Mouse (Mus musculus) spleen, embryonic (tissue): ENCODE results near the gene Fcrlb.

Experiments used
- CTCF ChIA-PET: fragments of 350-600 bp; sonication (Branson Sonifier 250); formaldehyde crosslinking; loops from one replicate; lab custom pipeline; 2022; lab: Charles Lee

Fcrlb gene

DNA sequence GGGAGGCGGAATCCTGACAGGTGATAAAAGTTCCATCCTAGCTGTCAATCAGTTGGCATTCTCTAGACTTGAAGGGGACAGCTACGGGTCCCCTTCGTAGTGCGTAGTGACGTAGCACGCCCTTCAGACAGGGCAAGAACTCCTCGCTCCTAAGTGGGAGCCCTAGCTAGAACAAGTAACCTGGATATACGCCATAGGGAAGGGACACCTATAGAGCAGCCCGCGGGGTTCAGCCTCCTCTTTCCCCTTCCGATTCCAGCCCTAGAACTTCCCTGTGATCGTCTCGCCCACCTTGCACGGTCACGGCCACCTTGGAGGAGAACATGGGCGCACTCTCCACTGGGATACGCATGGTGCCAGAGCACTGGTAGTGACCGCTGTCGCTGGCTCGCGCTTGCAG lies 4.4 kb downstream of the Fcrlb start:
- CTCF ChIA-PET: interaction anchor here (0.7 to 0.8 kb wide), 2 partner anchors 35 to 89 kb away, joined by 3 to 6 read pairs; no protein-coding TSS in a partner anchor

DNA sequence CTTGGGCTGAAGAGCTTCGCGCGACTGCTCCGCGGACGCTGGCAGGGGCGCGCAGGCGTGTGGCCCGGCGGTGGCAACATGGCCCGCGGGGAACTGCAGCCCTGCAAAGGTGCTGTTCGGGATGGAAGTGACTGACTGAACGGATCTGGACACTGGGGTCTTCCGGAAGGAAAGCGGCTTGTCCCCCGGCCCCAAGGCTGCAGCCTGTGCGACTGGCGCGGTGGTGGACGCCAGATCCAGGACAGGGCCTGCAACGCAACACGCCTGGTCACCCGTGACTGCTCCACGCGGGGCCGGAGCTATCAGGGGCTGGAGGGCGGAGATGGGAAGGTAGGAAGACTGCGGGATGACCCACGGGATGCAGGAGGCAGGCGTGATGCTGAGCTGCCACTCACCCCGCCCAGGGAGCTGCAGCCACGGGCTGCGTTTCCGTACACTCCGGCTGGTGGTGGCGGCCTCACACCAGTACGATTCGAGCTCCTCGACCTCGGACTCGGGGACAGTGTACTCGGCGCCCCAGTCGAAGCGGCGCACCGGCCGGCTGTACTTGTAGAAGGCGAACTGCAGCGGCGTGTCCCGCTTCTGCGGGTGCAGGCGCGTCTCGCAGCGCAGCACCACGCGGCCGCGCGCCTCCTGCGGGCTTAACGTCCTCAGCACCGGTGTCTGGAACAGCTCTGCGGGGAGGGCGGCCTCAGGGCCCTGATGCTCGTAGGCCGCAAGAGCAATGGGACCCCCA lies 5.1 kb downstream of the Fcrlb start:
- CTCF ChIA-PET: interaction anchor here (0.6 to 0.8 kb wide), 5 partner anchors 10 to 86 kb away, joined by 3 to 19 read pairs (median 6); no protein-coding TSS in a partner anchor

DNA sequence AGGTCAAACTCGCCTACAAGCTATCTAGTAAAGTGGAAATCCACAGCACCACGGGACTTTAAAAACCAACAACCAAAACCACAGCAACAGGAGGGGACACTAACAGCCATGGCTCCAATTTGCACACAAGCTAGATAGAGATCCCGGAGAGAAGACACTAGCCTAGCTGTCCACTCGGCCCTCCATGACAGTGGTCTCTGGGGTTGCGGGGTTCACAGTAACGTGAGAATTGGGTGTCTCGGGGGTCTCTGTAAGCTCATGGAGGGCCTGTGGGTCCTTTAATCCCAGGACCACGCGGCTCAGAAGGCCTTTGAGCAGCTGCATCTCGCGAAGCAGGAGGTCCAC lies 5.7 kb downstream of the Fcrlb start:
- CTCF ChIA-PET: interaction anchor here (0.6 to 0.7 kb wide), 4 partner anchors 11 to 87 kb away, joined by 3 to 19 read pairs (median 8); no protein-coding TSS in a partner anchor

DNA sequence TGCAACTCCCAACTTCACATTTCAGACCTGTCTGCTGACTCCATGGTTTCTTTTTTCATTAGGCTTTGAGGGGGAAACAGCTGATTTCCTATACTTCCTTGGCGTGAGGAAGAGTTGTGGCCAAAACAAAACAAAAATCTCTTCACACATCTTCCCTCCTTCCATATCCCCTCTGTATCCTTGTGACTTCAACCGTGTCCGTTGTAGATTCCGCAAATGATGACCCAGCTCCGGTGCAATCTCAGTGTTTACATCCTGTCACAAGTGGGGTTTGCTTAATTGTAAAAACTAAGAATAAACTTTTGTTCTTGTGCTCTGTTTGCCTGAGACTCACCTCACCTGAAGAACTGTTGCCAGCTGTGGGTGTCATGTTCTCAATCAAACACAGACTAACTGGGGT lies 9.3 kb downstream of the Fcrlb start:
- CTCF ChIA-PET: interaction anchor here (0.9 kb wide), 1 partner anchor 92 kb away, joined by 4 read pairs; no protein-coding TSS in a partner anchor

DNA sequence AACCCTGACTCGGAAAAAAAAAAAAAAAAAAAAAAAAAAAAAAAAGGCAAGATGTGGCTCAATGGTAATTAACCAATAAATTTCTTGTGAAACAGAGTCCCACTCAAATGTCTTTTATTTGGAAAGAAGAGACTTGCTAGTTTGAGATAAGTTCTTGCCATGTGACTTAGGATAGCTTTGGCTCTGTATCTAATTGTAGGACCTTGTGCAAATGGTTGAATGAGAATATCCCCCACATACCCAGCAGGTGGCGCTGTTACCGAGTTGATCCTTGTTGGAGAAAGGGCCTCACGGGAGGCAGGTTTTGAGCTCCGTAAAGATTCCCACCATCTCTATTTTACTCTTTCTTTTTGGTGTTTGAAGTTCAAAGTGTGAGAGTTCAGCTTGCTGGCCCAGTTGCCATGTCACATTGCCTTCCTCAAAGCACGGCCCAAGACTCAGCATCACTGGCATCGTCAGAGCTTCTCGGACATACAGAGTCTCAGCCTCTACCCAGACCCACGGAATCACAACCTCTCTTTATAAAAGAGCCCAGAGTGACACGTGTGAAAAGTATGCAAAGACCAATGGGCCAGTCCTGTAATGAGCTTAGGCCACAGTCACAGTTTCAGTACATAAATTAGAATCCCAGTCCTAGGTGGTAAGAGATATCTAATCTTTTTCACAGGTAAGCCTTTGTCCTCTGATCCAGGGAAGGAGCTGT lies 11.1 kb downstream of the Fcrlb start:
- CTCF ChIA-PET: interaction anchor here (0.6 to 2.0 kb wide), 4 partner anchors 90 to 102 kb away, joined by 10 to 36 read pairs (median 12); no protein-coding TSS in a partner anchor

DNA sequence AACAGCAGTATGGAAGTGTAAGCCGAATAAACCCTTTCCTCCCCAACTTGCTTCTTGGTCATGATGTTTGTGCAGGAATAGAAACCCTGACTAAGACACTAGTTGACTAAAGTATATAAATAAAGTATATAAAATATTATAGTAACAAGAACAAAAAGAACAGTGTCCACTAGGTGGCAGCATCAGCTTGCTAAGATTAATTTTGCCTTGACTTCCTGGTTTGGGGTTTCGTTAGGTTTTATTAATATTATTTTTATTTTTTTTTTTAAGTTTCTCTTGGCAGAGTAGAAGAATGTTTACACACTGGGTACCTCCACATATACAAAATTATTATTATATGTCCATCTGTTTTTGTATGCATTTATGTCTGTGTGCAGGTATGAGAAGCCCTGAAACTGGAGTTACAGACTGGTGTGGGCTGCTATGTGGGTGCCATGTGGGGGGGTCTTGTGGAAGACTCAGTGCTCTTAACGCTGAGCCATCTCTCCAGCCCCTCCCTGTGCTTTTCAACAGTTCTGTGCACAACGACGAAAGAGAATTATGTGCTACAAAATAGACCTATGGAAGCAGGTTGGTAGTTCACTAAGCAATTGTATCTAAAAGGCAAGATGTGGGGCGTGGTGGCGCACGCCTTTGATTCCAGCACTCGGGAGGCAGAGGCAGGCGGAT lies 11.8 kb downstream of the Fcrlb start:
- CTCF ChIA-PET: interaction anchor here (0.6 to 2.0 kb wide), 5 partner anchors 25 to 634 kb away, joined by 3 to 13 read pairs (median 3); no protein-coding TSS in a partner anchor

DNA sequence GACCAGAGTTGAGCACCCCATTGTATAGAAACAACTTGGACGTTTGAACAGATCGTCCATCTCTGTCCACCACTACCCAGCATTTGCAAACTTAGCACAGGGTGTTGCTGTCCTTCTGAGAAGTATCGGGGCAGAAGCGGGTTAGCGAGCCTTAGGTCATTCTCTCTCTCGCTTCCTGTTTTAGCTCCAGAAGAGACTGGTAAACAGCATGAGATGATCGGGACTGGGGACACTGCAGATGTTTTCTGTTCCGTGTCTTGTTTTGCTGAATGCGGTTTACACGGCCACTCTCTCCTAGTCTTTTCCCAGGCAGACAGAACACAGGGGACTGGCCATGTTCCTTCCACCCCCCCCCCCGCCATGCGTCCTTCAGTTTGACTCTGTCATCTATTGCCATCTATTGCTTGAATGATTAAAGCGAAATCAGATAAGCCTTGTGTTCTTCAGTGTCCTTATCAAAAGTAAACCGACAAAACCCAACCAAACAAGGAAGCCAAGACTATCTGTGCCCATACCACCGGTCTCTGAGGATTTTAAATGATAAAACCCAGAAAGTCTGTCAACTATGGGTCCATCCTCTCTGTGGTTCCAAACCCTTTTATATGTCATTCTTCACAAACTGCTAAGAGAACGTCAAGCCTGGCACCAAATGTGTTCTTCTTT lies 14.2 kb downstream of the Fcrlb start:
- CTCF ChIA-PET: interaction anchor here (0.8 kb wide), 1 partner anchor 96 kb away, joined by 3 read pairs; no protein-coding TSS in a partner anchor

DNA sequence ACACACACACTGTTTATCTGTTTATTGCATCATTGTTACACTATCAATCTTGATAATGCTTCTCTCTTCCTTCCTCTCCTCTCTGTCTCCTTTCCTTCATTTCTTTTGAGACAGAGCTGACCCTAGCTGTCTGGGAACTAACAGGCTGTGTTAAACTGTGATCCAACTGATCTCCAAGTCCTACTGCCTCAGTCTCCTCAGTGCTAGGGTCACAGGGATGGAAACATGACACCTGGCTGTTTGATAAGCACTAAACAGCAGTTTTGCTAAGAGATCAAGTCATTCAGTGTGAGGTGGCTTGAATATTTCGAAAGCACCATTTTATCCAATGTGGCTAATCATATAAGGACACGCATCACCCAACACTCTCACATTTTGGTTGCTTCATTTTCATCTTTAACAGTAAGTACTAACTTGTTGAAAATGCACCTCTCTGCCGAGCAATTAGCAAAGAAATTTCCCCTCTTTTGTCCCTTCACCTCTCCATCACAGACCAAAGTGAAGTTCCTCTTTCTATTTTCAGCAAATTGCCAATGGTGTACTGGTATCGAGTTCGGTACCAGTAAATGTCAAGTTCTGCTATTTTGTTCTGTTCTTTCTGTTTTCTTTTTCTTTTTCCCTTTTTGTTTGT lies 16.0 kb downstream of the Fcrlb start:
- CTCF ChIA-PET: interaction anchor here (2.6 kb wide), 1 partner anchor 100 kb away, joined by 6 read pairs; no protein-coding TSS in a partner anchor

DNA sequence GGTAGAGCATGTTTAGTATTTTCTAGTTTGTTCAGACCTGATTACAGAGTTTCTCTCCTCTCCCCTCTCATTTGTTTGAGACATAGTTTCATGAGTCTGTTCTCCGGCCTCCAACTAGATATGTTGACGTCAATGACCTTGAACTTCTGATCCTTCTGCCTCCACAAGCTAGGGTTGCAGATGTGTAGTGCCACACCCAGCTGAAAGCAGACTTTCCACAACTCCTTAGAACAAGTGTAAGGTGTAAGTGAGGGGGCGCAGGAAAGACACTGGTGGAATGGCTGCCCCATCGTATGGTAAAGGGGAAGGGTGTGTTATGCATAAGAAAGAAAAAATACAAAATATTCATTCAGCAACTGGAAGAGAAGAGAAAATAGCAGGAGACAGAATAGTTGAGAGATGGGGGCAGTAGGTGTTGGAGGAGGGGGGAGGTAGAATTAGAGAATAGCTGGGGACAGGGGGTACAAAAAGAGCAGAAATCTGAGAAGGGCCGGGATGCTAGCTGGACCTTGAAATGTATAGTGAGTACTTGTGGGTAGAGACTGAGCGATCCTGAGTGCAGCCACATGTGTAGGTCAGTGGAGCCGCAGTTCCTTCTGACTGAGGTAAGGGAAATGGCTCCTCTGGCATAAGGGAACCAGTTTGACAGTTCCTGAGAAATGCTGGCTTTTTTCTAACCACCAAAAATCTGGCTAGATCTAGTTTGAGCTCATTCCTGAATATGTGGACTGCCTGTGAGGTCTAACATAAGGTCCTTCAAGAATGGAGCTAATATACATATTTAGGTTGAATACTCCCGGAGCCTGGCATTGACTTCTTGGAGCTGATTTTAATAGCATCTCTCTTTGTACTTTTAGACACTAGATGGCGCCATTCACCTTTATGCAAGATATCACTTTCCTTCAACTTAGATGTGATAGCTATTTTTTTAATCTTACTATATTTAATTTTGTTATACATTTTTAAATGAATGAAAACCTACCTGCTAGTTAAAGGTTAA lies 17.8 kb downstream of the Fcrlb start:
- CTCF ChIA-PET: interaction anchor here (0.7 to 2.6 kb wide), 2 partner anchors 95 to 102 kb away, joined by 6 to 8 read pairs; no protein-coding TSS in a partner anchor

DNA sequence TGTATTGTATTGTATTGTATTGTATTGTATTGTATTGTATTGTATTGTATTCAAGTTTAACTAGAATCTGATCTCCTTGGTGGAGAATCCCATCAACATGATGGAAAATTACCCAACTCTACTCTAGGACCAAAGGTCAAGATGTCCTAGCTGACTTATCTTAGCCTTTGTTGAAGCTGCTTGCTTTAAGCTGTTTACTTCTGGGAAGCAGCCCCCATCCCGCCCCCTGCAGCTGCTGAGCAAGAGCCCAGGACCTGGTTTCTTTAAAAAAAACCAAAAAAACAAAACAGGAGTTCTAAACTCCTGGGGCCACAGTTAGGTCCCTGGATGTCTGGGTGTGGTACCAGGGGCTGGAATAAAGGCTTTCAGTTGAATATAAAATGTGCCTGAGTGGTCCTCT lies 20.5 kb downstream of the Fcrlb start:
- CTCF ChIA-PET: no interaction called here

DNA sequence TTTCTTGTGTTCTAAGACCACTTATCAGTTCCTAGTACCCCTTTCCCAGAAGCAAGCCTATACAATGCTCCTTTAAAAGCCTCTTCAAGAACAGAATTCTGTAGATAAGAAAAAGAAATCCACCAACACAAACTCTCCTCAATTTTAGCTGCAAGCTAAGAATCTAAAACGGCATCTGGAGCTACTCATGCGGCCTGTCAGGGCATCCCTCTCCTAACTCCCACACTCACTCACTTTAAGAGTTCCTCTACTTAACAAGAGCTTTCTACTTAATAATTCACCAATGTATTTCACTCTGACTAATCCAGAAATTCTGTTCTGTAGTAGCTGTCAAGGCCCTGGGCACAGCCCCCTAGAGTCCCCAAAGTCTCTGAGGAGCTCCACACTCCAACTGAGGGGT lies 21.1 kb downstream of the Fcrlb start:
- CTCF ChIA-PET: interaction anchor here (0.6 kb wide), 2 partner anchors 10 to 600 kb away, joined by 3 to 10 read pairs; no protein-coding TSS in a partner anchor

DNA sequence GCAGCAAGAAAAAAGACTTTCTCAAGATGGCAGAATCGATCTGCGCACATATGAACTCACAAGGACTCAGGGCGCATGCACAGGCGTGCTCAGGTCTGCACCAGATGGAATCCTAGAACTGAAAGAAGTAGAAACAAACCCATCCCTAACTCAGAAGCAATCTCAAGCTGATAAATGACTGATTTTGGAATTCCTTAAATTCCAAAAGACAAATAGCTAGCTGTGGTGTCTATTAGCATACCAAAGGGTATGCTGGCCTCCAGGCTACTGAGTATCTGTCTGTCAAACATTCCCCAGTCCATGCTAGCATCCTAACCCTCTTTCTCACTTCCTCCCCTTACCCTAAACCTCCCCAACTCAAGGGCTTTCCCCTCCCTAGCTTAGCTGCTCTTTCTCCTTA lies 23.4 kb downstream of the Fcrlb start:
- CTCF ChIA-PET: no interaction called here

DNA sequence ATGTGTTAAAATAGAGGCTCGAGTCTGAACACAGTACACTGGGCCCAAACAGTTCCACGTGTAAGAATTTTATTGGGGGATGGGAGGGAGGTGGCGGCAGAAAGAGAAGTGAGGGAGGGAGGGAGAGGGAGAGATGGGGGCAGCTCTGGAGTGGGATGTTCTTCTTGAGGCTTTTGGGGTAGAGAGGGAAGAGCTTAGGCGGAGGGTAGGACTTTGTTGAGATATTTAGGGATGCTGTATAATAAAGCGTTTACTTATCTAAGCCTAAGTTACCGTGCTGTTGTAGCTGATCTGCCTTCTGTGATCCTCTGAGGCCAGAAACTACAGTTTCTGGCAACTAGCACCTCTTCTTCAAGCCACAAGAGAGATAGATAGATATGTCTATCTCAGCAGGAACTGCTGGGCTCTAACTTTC lies 26.7 kb downstream of the Fcrlb start:
- CTCF ChIA-PET: no interaction called here

DNA sequence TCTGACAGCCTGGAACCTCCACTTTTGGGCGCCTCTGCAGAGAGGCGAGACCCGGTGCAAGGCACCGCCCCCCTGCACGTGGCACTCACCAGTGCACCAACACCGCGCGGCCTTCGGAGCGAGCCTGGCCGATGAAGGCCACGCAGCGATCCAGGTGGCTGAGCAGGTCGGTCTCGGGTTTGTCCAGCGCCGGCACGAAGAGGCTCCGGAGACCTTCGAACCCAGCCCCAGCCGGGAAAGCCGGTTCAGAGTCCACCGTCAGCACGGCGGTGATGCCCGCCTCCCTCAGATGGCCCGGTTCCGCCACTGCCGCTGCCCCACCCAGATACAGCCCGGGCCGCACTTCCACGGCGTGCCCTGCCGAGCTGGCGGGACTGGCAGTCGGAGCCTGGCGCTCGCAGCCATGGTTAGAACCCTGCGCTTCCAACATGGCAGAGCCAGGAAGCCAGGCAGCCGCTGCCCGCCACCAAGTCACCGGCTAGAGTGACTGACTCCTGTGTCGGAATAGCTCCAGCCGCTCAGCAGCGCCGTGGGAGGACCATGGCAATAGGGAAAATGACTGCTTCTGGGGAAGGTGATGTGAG lies 27.7 kb downstream of the Fcrlb start, which contains the start of the genes Gm26620 and Dusp12:
Gene Gm26620 (plus strand): TSS at position 88 of the 584 bp plus-strand sequence.
Gene Dusp12 (minus strand): TSS at position 563 of the 584 bp plus-strand sequence.
- CTCF ChIA-PET: no interaction called here

DNA sequence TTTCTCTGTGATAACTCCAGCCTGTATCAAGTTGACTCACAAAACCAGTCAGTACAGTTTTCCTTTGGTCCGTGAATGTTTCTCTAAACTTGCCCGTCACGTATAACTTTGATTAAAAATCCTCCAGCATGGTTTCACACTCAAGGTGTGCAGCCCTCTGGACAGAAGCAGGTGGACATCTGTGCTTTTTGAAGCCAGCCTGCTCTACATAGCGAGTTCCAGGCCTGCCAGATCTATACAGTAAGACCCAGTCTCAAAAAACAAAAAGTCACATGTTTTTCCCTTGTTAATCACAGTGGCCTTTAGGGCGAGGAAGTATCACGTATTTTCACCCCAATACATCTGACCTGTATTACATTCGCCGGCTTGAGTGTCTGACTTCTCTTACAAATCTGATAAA lies 28.4 kb downstream of the Fcrlb start:
- CTCF ChIA-PET: no interaction called here

DNA sequence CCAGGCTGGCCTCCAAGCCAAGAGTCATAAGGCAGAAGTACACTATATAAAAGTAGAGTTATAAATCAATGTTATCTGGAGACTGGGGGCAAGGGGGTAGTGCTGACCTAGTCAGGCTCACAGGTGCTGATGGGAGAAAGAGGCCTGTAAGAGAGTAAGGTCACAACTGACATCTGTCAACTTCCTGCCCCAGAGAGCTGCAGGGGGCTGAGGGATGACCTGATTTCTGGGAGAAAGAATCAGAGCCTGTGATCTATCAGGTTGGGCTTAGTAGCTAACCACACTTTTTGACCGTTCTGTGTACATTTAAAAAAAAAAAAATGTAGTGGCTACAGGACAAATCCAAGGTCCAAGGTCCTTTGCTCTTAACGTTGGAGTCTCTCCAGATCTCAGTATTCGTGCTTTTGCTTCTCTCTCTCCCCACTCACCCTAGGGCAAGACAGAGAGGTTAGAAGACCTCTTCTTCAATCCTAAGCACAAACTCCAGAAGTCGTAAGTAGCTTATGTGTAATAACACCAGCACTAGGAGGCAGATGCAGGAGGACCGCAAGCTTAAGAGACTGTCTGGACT lies 29.7 kb downstream of the Fcrlb start:
- CTCF ChIA-PET: no interaction called here

DNA sequence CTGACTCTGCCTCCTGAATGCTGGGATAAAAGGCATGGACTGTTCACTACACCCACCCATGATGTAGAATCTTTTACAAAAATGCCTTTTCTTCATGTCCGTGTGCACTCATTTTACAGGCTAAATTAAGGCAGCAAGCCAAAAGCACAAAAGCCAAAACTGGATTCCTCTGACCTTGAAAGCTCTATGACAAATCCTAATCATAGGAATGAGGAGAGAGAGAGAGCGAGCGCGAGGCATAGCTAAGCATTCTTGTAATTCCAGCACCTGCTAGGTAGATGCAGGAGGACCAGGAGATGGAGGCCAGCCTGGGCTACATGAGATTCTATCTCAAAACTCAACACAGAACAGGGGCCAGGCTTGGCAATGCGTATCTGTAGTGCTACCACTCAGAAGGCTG lies 35.8 kb downstream of the Fcrlb start:
- CTCF ChIA-PET: no interaction called here

DNA sequence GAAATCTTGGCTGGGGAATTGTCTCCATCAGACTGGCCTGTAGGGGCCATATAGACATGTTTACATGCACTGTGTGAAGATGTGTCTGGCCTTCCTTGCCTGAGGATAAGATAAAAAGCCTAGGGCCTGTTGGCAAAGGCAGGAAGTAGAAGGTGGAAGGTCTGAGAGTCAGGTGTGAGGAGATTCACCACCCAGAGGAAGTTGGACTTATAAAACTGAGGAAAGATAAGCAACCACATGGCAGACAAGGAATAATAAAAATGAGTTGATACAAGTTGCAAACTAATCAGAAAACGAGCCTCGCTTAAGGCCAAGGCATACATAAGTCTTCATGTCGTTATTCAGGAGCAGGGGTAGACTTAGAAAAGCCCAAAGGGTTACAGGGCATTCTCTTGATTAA lies 37.1 kb downstream of the Fcrlb start:
- CTCF ChIA-PET: interaction anchor here (0.9 kb wide), 1 partner anchor 22 kb away, joined by 6 read pairs; no protein-coding TSS in a partner anchor
